Mouse (Mus musculus) intestine, postnatal 0 days (tissue): Measurements from ENCODE around the gene Prpf18. TPM values are rescaled to one million over a fixed set of nuclear protein-coding genes. Genes with fewer than 3 reads are reported as not detected.

Experiments used
- ATAC-seq: fragments of 200-750 bp; cut with Nextera tagmentation; 2 replicates; pipeline ENCODE4 v1.8.0; 2017; ENCODE audit warnings: mild to moderate bottlenecking, moderate TSS enrichment, moderate library complexity
- H3K27ac ChIP-seq: fragments of 300-500 bp; sonication (generic); 2 replicates; pipeline ENCODE4 v1.5.1; 2014; ENCODE audit warnings: mild to moderate bottlenecking, low read depth, low read length, moderate library complexity
- H3K27me3 ChIP-seq: fragments of 300-500 bp; sonication (generic); replicated peaks from 2 replicates; pipeline ENCODE4 v1.6.1; 2014; ENCODE audit warnings: low read length, mixed read lengths; ENCODE audit not compliant: control insufficient read depth, insufficient read depth
- H3K36me3 ChIP-seq: fragments of 300-500 bp; sonication (generic); 2 replicates; pipeline ENCODE4 v1.6.1; 2014; ENCODE audit warnings: mild to moderate bottlenecking, moderate library complexity; ENCODE audit not compliant: control insufficient read depth, insufficient read depth
- H3K4me1 ChIP-seq: fragments of 300-500 bp; sonication (generic); replicated peaks from 2 replicates; pipeline ENCODE4 v1.6.1; 2014; ENCODE audit warnings: antibody characterized with exemption, low read length, mixed read lengths; ENCODE audit not compliant: control insufficient read depth, insufficient read depth
- H3K4me2 ChIP-seq: fragments of 300-500 bp; sonication (generic); replicated peaks from 2 replicates; pipeline ENCODE4 v1.6.1; 2014; ENCODE audit warnings: low read depth, mild to moderate bottlenecking, moderate library complexity
- H3K4me3 ChIP-seq: fragments of 300-500 bp; sonication (generic); 2 replicates; pipeline ENCODE4 v1.5.1; 2014; ENCODE audit warnings: low read depth, low read length
- H3K9ac ChIP-seq: fragments of 300-500 bp; sonication (generic); 2 replicates; pipeline ENCODE4 v1.6.1; 2014; ENCODE audit warnings: mild to moderate bottlenecking, low read depth, low read length
- H3K9me3 ChIP-seq: fragments of 300-500 bp; sonication (generic); 2 replicates; pipeline ENCODE4 v1.6.1; 2016; ENCODE audit warnings: mixed run types; ENCODE audit not compliant: control insufficient read depth
- CTCF ChIP-seq: sonication (generic); IDR thresholded peaks from 2 replicates; pipeline ENCODE4 v1.5.1; 2016; ENCODE audit warnings: low read depth, mild to moderate bottlenecking, control low read depth, antibody characterized with exemption, moderate library complexity
- WGBS: fragments of 180-500 bp; shearing (Covaris S2); extraction: QIAGEN DNeasy Blood & Tissue Kit; methylation state at CpG from one replicate; pipeline ENCODE4 v1.1.7; 2014; 5-methylcytosine and 5-hydroxymethylcytosine counted together
- polyA plus RNA-seq: library from polyadenylated mRNA; unstranded; fragments of >200 nt; fragmentation: Nextera tagmentation; extraction: Ambion mirVana; gene quantifications from 2 replicates; pipeline ENCODE4 v1.2.1, GENCODE M21; 2015

The Prpf18 gene
- polyA plus RNA-seq = 13.0 and 14.9 TPM in 2 replicates

DNA sequence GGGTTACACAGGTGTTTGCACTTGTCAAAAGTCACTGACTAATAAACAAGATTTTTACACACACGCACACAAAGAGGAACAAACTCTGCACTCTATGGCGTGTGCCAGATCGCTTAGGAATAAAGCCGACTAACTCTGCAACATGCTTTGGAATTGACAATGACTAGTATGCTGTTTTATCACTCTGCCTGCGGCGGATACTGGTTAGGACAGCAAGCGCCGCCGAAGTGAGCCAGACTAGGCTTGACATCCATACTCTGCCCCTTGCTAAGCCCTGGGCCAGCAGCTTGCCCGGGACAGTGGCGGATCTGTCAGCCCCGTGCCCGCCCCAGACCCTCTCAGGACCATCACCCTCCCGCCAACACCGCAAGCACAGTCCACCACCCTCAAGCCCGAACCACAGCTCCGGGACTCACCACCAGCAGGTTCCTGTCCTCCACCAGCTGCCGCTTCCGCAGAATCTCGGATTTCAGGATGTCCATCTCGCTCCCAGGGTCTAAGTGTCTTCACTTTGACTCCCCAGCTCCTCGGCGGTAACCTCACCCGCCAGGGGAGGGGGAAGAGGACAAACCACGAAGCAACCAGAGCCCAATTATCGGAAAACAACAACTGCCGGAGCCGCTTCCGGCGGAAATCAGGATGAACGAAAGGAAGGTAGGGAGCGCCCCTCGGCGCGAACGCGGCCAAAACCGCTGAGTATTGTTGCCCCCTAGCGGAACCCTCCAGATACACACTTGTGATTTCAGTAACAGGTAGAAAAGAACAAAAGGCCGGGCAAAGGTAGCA is at the start of gene Prpf18:
Gene Prpf18, minus strand, starts transcription at position 614 of the 786 bp plus-strand sequence.
- peak within 1 kb of the TSS; percentile 75 for H3K9ac ChIP-seq
- H3K4me2 ChIP-seq = peak within 1 kb of the TSS; percentile 72
- 1% methylated on average over 40 of the region's 40 CpGs for WGBS
- 0 out of 2 replicates have a peak, but pooled peaks cover 4% of the 10 kb centered on the region for H3K4me1 ChIP-seq
- peak; percentile 88 for ATAC-seq
- H3K4me3 ChIP-seq = peak within 1 kb of the TSS; percentile 96
- peak within 1 kb of the TSS; percentile 71 for H3K27ac ChIP-seq
- H3K27me3 ChIP-seq = no peaks in the 10 kb centered on the region
- TF ChIP-seq CTCF = peak; percentile 88
- H3K9me3 ChIP-seq = no peaks in the 10 kb centered on the region
- H3K36me3 ChIP-seq = peaks cover 10% of the 10 kb centered on the region

DNA sequence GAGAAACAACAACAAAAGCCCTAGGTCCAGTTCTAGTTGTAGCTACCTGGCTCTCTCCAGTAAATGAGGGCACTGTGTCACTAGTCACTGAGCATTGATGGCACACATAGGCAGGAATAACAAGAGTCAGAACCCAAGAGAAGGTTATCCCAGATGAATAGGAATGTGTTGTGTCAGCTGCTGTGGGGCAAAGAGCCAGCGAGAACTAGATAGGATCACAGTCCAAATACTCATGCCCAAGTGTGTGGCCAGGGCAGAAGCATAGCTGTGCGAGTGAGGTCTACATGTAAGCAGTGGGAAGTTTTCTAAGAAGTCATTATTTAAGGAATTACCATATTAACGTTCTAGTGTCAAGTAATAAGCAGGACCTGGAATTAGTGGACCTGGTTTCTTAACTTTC is 28.0 kb upstream of the Prpf18 start:
- TF ChIP-seq CTCF = no peak
- H3K27ac ChIP-seq = no peak overlapping the region
- H3K4me1 ChIP-seq = no peaks in the 10 kb centered on the region
- ATAC-seq = no peak
- no peak overlapping the region for H3K4me3 ChIP-seq
- H3K9ac ChIP-seq = no peak overlapping the region
- no peaks in the 10 kb centered on the region for H3K9me3 ChIP-seq
- H3K4me2 ChIP-seq = no peak overlapping the region
- H3K36me3 ChIP-seq = no peaks in the 10 kb centered on the region
- H3K27me3 ChIP-seq = no peaks in the 10 kb centered on the region
- WGBS = 90% methylated on average over 3 of the region's 3 CpGs

- Histone ChIP-seq H3K4me2 (no peak overlapping the region), H3K36me3 (no peaks in the 10 kb centered on the region), H3K9ac (no peak overlapping the region), H3K9me3 (no peaks in the 10 kb centered on the region), H3K27ac (no peak overlapping the region), H3K27me3 (no peaks in the 10 kb centered on the region), H3K4me3 (no peak overlapping the region), H3K4me1 (no peaks in the 10 kb centered on the region)
- ATAC-seq = no peak
- 87% methylated on average over 8 of the region's 8 CpGs for WGBS
- TF ChIP-seq CTCF = no peak
These were observed 19.7 kb upstream of the Prpf18 start for GRCm38 (mm10) chr2:4671636-4672035.

DNA sequence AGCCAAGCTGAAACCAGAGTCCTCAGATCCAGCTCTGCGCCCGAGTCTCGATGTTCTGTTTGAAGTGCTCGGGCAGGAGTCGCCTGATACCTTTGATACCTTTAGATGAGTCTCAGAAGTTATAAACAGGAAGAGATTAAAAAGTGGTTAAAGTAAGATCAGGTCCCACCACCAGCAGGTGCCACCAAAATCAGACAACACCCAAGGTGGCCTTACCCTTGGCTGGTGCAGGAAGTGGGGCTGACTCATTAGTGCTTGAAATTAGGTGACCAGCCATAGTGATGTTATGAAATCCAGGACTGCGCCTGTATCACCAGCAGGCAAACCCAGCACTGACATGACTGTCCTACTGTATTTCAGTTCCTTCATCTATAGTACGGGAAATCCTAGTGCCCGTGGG is 17.8 kb upstream of the Prpf18 start:
- Histone ChIP-seq H3K9ac (no peak overlapping the region), H3K27ac (no peak overlapping the region), H3K4me3 (no peak overlapping the region), H3K9me3 (no peaks in the 10 kb centered on the region), H3K27me3 (no peaks in the 10 kb centered on the region), H3K36me3 (no peaks in the 10 kb centered on the region), H3K4me2 (no peak overlapping the region), H3K4me1 (no peaks in the 10 kb centered on the region)
- 86% methylated on average over 8 of the region's 8 CpGs for WGBS
- no peak for TF ChIP-seq CTCF
- ATAC-seq = no peak

- 67% methylated on average over 2 of the region's 2 CpGs for WGBS
- Histone ChIP-seq H3K27me3 (no peaks in the 10 kb centered on the region), H3K4me3 (no peak overlapping the region), H3K4me2 (no peak overlapping the region), H3K9ac (no peak overlapping the region), H3K36me3 (no peaks in the 10 kb centered on the region), H3K9me3 (no peaks in the 10 kb centered on the region), H3K27ac (no peak overlapping the region), H3K4me1 (no peaks in the 10 kb centered on the region)
- no peak for ATAC-seq
- no peak for TF ChIP-seq CTCF
These were observed 16.7 kb upstream of the Prpf18 start for GRCm38 (mm10) chr2:4668626-4669025.

GRCm38 (mm10) chr2:4660677-4661076 is 8.8 kb upstream of the Prpf18 start:
- Histone ChIP-seq H3K36me3 (no peaks in the 10 kb centered on the region), H3K4me2 (no peak overlapping the region), H3K4me3 (no peak overlapping the region), H3K27ac (no peak overlapping the region), H3K9me3 (no peaks in the 10 kb centered on the region), H3K27me3 (no peaks in the 10 kb centered on the region), H3K9ac (no peak overlapping the region), H3K4me1 (no peaks in the 10 kb centered on the region)
- WGBS = 78% methylated on average over 2 of the region's 2 CpGs
- TF ChIP-seq CTCF = no peak
- no peak for ATAC-seq
